Mouse (Mus musculus): ENCODE results near the gene Macf1.

The Macf1 gene

DNA sequence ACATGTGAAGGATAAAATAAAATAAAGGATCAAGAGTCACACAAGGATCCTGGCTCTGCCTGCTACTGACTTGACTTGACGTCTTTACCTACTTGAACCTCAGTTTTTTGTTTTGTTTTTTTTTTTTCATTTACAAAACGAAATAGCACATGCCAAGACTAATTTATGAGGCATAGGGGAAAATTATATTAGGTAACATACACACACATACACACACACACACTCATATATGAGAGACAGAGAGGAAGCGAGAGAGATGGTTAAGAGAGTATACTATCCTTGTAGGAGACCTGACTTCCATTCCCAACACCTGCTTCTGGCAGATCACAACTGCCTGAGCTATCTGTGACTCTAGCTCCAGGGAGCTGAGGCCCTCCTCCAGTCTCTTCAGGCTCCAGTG lies at the start of gene Macf1:
Gene Macf1 (minus strand): TSS at position 101 of the 400 bp plus-strand sequence.
- no peak for DNase-seq

DNA sequence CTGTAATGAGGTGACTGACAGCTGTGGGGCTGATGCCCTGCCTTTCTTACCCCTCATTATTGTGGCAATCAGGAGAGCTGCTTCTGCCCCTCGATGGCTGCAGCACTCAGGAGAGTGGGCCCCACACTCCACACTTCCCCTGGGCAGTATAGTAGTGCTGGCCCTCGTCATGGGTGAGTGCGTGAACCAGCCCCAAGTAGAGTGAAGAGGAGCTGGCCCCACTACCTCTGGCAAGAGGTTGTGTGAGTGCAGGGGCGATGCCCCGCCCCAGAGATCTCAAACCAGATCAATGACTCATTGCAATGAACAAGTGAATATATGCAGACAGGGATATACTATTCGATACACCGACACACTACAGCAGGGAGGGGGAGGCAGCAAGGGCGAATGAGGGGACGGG lies 49.4 kb upstream of the Macf1 start:
- DNase-seq: no peak

DNA sequence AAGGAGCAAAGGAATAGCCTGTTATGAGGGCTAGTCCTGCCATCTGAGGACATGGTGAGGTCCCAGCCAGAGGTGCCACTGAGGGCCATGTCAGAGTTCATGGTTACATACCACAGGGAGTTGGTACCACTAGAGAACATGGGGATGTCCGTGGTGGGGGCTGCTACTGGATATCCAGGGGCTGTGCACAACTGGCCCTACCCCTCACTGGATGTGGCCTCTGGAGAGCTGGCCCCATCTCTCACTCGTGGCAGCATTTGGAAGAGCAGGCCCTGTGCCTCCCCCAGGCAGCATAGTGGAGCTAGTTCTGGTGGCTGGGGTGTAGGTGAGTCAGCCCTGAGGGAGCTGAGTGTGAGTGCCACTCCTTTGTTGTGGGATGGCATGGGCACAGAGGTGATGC lies 48.8 kb upstream of the Macf1 start:
- no peak for DNase-seq

DNA sequence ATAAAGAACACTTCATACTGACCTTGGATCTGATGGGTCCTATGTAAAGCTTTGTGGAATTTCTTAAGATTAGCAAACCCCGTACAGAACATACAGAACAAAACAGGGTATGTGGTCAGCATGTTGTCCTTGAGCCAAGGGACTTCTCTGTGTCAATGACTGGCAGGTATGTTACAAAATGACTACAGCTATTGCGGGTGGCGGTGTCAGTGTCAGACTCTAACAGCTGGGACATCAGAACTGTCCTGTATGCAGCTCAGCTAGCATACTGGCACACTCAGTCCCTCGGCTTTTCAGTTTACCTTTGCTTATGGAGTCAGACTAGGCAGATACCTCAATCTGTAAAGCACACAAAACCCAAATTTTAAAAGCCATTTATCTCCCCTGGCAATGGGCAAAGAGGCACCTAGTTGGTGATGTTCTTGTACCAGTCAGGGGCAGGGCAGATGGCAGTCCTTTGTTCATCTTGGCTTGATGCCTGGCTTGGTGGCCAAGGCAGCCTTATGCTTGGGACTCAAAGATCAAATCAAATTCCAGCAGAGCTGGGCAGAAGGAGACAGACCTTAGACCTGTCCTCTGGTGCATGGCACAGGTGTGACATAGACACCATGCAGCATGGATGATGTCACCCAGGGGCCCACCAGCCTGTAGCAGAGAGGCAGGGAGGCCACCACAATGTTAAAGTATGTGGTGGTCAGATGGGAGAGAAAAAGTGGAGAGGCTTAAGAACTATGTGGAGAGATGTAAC lies 48.2 kb upstream of the Macf1 start:
- DNase-seq: peak; percentile 86

DNA sequence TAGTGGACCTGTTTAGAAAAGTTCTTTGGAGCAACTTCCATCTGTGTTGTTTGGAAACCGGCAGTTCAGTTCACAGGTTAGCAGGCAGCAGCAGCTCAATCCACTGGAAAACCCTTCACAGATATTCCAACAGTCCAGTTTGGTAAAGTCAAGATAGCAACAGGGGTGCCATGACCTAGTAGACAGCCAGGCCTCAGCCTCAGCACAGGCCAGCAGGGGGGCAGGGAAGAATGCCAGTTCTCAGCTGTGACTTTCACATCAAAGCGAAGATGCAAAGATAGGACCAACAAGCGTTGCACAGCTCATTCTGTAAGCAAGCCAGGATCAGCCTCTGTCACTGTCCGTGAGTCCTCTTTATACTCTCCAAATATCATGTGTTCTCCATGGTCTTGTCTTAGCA lies 37.6 kb upstream of the Macf1 start:
- DNase-seq: no peak

DNA sequence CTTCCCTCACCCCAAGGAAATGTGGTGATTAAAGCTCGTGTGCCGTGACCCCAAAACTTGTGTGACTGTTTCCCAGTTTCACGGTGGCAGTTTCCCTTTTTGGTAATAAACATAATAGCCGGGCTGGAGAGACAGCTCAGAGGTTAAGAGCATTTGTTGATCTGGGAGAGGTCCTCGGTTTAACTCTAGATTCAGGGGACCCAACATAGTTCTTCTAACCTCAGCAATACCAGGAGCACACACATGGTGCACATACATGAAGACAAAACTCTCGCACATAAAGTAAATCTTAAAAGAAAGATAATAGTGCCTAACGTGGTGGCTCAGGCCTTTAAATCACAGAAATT lies 34.2 kb upstream of the Macf1 start:
- no peak for DNase-seq

DNA sequence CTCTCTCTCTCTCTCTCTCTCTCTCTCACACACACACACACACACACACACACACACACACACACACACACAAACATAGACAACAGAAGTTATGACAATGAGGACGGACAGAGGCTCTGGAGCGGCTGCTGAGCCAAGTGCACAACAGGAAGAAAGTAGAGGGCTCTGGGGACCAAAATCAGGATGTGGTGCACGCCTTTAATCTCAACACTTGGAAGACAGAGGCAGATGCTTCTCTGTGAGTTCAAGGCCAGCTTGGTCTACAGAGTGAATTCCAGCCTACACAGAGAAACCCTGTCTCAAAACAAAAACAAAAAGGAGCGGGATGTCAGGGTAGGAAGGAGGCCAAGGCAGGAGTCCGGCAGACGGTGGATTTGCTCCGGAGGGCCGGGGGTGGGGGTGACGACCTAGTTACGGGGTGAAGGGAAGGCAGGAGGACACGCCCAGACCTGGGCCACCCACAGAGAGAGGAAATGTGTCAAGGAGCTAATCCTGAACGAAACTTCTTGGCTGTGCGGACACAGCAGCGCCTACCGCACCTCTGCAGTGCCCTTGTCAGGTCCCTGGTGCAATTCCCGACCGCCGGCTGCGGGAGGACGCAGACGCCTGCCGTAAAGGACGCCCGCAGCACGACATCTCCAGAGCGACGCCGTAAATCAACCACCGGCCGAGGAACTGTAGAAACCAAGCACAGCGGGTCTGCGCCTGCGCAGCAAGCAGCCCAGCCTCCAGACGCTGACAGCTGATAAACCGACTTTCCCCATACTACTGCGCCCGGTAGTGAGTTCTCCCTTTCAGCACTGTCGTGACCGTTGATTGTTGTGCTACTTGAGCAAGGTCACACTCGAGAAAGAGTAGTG lies 33.6 kb upstream of the Macf1 start, which contains the start of gene Ndufs5:
Gene Ndufs5 (minus strand): TSS at position 629 of the 860 bp plus-strand sequence.
- peak; percentile 97 for DNase-seq

DNA sequence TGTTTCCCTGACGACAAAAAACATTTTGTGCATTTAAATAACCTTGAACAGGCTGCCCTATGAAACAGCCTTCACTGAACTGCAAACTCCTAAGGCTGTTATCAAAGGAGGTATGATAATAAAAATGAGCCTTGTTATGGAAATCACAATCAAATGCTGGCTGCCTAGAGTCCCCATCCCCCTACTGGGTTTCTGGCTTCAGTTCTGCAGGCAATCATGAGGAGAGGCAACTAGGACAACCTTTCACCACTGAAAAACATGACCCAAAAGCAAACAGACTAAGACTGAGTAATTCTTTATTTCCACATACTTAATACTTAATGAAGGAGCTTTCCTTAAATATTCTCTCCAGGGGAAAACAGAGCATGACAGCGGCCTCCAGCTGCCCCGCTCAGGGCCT lies 28.3 kb upstream of the Macf1 start:
- no peak for DNase-seq

DNA sequence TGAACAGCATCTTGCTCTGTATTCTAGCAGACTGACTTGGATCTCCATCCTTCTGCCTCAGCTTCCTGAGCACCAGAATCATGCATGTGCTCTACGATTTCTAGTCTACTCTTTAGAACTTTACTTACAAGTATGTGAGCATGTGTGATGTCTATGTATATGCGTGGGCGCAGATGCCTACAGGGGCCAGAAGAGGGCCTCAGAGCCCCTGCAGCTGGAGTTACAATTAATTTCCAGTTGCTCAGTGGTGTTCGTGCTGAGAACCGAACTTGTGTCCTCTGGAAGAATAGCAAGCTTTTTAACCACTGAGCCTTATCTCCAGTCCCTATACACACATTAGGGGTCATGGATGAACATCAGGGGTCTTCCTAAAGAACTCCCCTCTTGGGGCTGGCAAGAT lies 23.2 kb upstream of the Macf1 start:
- no peak for DNase-seq

DNA sequence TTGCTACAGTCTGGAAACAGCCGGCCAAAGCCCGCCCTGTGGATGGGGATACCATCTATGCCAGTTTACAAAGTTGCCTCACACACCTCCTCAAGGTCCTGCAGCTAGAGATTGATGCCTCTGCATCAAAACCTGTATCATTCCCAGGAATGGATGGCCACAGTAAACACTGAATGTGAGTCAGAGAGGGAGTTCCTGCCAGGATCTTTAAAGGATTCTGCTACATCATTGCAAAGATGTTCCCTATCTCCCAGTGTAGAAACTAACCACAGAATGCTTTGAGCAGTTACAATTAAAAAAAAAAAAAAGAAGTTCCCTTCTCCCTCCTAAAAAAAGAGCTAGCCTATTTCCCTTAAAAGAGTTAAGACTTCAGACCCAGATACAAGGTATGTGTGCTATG lies 21.2 kb upstream of the Macf1 start:
- DNase-seq: no peak

DNA sequence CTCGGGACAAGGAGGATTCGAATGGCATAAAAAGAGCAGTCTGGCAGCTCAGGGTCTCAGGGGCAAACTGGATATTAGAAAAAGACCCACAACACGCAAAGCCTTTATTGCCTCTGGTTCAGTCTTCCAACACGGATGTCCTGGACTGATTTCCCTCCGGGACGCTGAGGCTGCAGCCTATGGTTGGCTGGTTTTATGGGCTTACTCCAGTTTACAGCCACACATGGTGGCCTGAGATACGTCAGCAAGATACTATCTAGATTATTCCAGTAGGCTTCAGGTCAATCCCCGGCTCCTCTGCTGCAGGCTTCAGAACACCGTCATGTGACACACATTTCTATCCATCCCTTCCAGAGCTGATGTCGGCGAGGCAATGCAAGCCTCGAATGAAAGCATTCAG lies 9.2 kb upstream of the Macf1 start:
- DNase-seq: no peak

DNA sequence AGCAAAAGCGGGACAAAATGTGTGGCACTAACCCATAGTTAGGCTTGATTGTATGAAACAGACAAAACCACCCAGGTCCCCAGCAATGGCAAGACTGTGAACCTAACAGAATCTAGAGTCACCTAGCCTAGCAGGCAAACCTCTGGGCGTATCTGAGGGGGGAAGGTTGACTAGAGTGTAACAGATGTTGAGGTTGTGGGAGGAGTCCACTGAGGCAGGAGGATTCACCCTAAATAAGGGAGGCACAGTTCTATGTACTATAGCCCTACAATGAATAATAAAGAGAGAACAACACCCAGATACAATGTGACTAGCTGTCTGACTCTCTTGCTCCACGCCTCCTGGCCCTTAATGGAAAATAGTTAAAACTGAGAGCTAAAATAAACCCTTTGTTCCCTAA lies 7.9 kb upstream of the Macf1 start:
- DNase-seq: no peak

DNA sequence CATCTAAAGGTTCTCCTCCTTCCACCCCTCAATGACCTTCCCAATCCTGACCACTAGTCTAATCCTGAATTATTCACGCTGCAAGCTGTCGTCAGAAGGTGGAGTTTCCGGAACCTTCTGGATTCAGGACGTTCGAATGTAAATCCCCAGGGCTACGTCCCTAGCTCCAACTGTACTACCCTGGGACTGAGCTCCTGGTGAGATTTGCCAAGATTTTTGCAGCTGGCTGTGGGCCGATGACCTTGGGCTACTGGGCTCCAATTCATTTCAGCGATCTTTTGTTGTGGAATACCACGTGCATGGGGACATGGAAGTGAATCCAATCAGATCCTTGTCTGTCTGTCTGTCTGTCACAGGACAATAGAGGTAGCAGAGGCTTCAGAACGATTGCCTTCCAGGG lies 6.2 kb upstream of the Macf1 start:
- no peak for DNase-seq

DNA sequence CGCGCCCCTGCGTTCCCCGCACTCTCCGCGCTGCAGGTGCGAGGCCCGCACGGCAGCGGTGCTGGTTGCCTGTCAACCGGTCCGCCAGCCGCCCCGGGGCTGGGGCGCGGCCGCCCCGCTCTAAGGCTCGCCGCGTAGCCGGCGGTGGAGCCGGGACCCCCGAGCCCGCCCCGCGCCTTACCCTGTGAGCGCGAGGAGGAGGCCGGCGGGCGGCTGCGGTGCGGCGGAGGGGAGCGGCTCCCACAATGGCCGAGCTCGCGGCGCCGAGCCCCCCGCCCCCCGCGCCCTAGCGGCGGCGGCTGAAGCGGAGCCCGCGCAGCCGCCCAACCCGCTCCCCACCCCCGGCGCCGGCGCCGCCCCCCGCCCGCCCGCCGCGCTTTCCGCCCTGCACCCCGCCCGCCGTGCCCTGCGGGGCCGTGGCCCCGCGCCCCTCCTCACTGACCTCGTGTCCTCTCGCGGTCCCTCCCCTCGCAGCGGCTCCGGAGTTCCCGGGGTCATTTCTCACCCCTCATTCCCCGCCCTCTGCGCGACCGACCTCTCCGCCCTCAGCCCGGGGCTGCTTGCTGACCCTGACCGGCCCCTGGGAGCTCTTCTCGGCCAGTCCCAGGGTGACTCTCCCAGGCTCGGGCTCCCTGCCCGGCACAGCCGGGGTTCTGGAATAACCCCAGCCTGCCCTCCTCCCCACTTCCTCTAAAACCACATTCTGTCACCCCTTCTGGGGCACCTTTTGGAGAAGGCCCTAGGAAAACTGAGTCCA lies 3.0 kb upstream of the Macf1 start:
- peak; percentile 83 for DNase-seq

DNA sequence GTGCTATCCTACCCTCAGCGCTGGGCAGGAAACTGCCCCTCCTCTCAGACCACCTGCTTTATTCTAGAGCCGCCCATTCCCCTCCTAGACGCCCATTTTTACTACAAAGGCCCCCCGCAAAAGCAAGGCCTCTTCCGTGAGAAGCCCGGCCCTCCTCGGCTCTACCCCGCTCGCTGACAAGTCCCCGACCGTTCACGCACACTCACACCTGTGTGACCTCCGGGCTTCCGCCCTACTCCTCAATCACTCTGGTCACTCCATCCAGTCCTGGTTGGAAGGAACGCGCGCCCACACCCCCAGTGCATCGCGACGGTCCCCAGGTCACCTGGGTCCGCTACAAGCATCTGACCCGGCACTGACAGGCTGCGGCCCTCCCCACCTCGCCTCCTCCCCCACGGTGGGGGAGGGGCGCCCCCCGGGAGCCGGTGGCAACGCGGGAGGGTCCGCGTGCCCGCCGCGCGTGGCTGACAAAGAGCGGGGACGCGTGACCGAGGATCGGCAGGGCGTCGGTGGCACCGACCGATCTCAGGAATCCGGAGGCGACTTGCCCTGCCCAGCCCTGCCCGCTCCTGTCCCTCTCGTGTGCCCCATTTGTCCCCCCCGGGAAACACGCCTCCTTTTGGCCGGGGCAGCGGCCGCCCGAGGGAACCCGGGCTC lies 2.3 kb upstream of the Macf1 start:
- DNase-seq: peak; percentile 80

DNA sequence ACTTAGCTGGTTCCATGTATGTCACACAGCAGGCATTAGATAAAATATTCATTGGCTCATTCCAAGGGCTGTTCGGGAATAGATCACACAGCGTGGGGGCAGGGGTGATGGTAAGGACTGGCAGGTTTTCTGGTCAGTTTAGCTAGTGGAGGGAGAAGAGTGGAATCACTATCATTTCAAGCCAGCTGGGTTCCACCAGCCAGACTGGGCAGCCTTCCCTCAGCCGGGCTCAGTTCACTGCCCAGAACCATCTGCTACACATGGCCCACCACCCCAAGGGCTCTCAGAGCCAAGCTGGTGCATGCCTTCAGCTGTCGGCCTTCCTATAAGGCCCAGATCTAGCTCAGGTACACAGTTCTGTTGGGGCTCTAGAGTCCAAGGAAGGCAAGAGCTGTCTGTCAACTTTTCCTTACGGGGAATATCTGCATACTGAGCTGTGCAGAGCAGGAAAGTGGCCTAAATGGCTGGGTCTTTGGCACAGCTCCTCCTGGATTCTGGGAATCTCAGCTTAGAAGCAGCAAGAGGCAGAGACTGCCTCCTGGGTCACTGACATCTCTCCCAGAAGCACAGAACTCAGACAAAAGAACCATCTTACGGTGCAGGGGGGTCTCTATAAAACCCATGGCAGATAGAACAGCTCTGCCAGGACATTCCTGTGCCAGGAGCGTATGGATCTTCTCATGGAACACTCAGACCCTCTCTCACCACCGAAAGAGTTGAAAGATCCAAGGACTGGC lies 1.5 kb upstream of the Macf1 start:
- peak; percentile 93 for DNase-seq

DNA sequence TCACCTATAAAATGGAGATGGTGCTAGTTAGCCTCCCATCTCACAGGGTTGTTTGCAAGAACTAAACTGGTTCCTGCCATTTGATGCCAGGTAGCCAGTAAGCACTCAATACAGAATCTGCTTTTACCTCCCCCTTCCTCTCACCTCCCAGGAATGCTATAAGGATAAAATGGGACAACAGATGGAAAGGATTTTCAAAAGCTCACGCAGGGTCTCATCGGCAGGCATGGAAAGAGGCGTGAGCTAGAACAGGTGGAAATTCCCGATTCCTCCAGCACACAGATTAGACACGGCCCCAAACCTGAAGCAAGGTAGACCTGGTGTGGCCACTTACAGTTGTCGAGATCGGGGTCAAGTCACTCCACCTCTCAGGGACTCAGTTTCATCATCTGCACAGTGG lies 886 bp upstream of the Macf1 start:
- no peak for DNase-seq

DNA sequence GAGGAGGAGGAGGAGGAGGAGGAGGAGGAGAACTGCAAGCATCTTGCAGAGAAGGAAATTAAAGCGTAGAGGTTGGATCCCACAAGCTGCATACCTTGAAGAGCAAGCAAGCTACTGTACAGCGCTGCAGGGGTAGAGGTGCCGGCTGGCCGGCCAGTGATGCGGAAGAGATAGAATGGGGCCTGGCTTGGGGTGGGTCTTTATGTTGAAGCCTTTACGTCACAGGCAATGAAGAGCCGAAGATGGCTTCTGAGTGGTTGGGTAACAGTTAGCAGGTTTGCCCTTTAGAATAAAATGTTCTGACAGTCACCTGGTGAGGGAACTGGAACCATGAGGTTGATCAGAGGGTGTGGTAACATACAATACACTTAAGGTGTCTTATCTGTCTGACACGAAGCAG lies 1.9 kb downstream of the Macf1 start:
- peak; percentile 61 for DNase-seq

DNA sequence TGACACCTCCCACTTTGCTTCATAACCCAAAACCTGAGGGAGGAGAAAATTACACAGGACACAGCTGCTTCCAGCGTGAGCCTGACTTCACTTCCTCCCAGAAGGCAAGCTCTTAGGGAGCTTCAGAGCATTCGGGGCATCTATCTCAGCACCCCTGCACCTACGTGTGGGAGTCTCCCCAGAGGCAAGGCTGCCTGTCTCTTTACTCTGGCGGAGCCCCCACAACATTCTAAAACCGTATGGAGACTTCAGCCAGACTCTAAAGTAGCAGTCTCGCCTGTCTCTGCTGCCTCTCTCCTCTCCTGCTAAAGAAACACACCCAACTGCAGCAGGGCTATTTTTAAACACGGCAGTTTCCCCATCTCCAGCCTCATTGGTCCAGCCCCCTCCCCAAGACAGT lies 3.2 kb downstream of the Macf1 start:
- DNase-seq: peak; percentile 29

DNA sequence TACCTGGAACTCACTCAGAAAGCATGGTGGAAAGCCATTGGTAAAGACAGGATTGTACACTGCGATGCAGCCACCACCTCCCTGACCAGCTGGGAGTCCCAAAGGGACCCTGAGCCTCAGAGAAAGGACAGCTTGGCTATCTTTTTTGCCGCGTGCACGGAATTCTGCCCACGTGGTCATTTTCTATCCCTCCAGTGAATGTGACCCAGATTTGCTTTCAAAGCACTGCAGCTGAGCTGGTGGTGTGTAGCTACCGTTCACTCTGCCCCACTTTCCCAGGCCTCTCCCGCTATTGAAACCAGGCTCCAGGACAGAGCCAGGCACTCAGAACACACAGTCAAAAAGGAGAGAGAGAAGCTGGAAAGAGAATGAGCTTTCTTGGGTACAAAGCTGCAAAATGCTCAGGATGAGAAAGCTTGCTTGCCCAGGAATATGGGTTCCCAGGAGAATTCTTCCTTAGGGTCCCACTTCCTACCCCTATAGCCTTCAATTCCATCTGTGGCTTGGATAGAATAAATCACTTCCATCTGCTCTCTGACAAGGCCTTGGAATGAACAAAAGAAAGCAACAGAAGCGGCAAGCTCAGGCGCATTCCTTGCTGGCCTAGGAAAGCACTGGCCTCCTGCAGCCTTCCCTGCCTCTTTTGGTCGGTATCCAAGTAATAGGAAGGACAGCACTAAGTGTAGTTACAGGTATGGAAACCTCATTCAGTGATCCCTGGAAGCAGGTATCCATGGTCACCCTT lies 6.9 kb downstream of the Macf1 start:
- peak; percentile 77 for DNase-seq

DNA sequence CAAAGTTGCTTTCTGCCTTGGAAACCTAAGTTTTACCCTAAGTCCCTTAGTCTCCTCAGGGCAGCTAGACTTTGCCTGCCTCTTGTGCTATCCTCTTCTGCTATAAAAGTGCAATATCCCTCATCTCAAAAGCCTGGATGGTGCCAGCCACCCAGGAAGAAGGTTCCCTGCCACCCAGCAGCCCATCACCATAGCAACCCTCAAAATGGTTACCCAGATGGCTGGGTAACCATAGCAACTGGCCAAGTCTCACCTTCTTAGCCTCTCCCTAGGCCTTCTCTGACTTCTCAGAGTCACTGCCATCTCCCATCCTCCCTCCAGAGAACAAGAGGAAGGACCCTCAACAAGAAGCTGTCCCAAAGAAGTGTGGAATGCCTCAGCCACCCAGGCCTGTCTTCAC lies 13.6 kb downstream of the Macf1 start:
- DNase-seq: no peak

DNA sequence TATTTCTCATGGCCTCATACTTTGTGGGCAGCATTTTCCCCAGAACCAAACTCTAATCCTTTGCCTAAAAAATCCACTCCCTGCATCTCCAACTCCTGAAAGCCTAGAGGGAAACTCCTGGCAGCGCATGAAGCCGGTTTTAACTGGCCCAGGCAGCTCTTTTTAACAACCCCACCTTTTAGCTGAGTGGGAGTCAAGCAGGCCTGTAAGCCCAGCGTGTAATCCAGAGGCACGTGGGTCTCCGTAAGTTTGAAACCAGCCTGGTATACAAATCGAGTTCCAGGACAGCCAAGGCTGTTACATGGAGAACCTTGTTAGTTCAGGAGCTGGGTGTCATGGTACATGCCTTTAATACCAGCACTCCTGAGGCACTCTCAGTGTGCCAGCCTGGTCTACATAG lies 14.5 kb downstream of the Macf1 start:
- no peak for DNase-seq

All from cerebellum, adult 9-11 months (tissue).